Mouse (Mus musculus): ENCODE data around the gene Dnajb6. TPM values are rescaled to one million over a fixed set of nuclear protein-coding genes. Genes with fewer than 3 reads are reported as not detected.

Gene Dnajb6
- 331 TPM for polyA plus RNA-seq (2014; fragmentation: Illumina TruSeq; extraction: RNeasy Lipid Tissue Mini Kit (QIAGEN cat#74804); ENCODE audit: low read depth, low replicate concordance)

GRCm38 (mm10) chr5:29735557-29736061 is at the start of gene Dnajb6, which contains the start of gene Gm5129:
Dnajb6 (plus strand) TSS chr5:29735688.
Gm5129 (minus strand) TSS chr5:29735936.

Other genes starting within 250 kb of the Dnajb6 start
- 48.6 TPM for gene Ube3c, start 166.4 kb upstream of the Dnajb6 start, polyA plus RNA-seq (2014; fragmentation: Illumina TruSeq; extraction: RNeasy Lipid Tissue Mini Kit (QIAGEN cat#74804); ENCODE audit: low read depth, low replicate concordance)
- gene Gm5129, start 248 bp downstream of the Dnajb6 start, polyA plus RNA-seq (2014; fragmentation: Illumina TruSeq; extraction: RNeasy Lipid Tissue Mini Kit (QIAGEN cat#74804); ENCODE audit: low read depth, low replicate concordance): not detected

Measured in sigmoid colon, adult 10 weeks (tissue).